Mouse (Mus musculus) stomach, embryonic 16.5 days (tissue): Measurements from ENCODE around the gene Smcp. TPM values are rescaled to one million over a fixed set of nuclear protein-coding genes. Genes with fewer than 3 reads are reported as not detected.
A peak's percentile ranks its signal among the peaks of the same experiment; 100 is the strongest.

Experiments used
- ATAC-seq: fragments of 200-750 bp; cut with Nextera tagmentation; 2 replicates; pipeline ENCODE4 v1.8.0; 2017; ENCODE audit warnings: moderate number of reproducible peaks, moderate TSS enrichment; ENCODE audit not compliant: insufficient read depth, low FRiP score
- H3K27ac ChIP-seq: fragments of 300-500 bp; sonication (generic); 2 replicates; pipeline ENCODE4 v1.5.1; 2014; ENCODE audit warnings: low read length
- H3K27me3 ChIP-seq: fragments of 300-500 bp; sonication (generic); 2 replicates; pipeline ENCODE4 v1.6.1; 2014; ENCODE audit warnings: low read length, control low read depth, mixed read lengths; ENCODE audit not compliant: control insufficient read depth, insufficient read depth
- H3K36me3 ChIP-seq: fragments of 300-500 bp; sonication (generic); 2 replicates; pipeline ENCODE4 v1.6.1; 2014; ENCODE audit warnings: low read length; ENCODE audit not compliant: control insufficient read depth, insufficient read depth
- H3K4me1 ChIP-seq: fragments of 300-500 bp; sonication (generic); 2 replicates; pipeline ENCODE4 v1.6.1; 2014; ENCODE audit warnings: low read length, control low read depth, mixed read lengths; ENCODE audit not compliant: control insufficient read depth, insufficient read depth
- H3K4me2 ChIP-seq: fragments of 300-500 bp; sonication (generic); 2 replicates; pipeline ENCODE4 v1.6.1; 2014; ENCODE audit warnings: low read depth, low read length, mixed read lengths
- H3K4me3 ChIP-seq: fragments of 300-500 bp; sonication (generic); replicated peaks from 2 replicates; pipeline ENCODE4 v1.5.1; 2014; ENCODE audit warnings: mild to moderate bottlenecking, low read length
- H3K9ac ChIP-seq: fragments of 300-500 bp; sonication (generic); 2 replicates; pipeline ENCODE4 v1.6.1; 2014; ENCODE audit warnings: low read length
- H3K9me3 ChIP-seq: fragments of 300-500 bp; sonication (generic); replicated peaks from 2 replicates; pipeline ENCODE4 v1.6.1; 2016; ENCODE audit warnings: low read length, control low read depth; ENCODE audit not compliant: control insufficient read depth
- WGBS: fragments of 180-500 bp; shearing (Covaris S2); extraction: QIAGEN DNeasy Blood & Tissue Kit; methylation state at CpG from one replicate; pipeline ENCODE4 v1.1.7; 2014; 5-methylcytosine and 5-hydroxymethylcytosine counted together
- polyA plus RNA-seq: library from polyadenylated mRNA; unstranded; fragments of >200 nt; fragmentation: Nextera tagmentation; extraction: Ambion mirVana; gene quantifications from 2 replicates; pipeline ENCODE4 v1.2.1, GENCODE M21; 2015

The Smcp gene
- polyA plus RNA-seq, 1 experiment from 2014 or later = 1.7 TPM

DNA sequence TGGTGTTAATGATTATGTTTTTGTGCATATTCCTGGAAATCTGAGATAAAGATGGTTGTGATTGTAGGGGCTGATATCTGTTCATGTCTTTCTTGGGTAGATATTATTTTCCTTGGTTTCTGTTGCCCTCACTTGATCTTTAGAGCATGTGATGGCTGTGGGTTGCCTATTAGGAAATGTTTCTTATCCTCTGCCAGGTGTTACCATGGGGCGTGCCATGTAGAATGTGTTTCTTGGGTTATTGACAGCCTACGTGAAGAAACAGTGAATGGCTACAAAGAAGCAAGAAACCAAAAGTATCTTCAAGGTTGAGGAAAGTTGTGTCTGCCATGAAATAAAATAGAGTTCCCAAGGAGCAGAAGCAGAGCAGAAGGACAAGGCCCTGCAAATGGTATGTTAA is 9.6 kb upstream of the Smcp start:
- H3K27ac ChIP-seq = no peak overlapping the region
- H3K4me3 ChIP-seq = no peak overlapping the region
- WGBS = 86% methylated on average over 2 of the region's 2 CpGs
- H3K36me3 ChIP-seq = no peaks in the 10 kb centered on the region
- H3K9ac ChIP-seq = no peak overlapping the region
- H3K9me3 ChIP-seq = no peaks in the 10 kb centered on the region
- H3K27me3 ChIP-seq = no peaks in the 10 kb centered on the region
- ATAC-seq = no peak
- H3K4me1 ChIP-seq = no peaks in the 10 kb centered on the region
- no peak overlapping the region for H3K4me2 ChIP-seq

DNA sequence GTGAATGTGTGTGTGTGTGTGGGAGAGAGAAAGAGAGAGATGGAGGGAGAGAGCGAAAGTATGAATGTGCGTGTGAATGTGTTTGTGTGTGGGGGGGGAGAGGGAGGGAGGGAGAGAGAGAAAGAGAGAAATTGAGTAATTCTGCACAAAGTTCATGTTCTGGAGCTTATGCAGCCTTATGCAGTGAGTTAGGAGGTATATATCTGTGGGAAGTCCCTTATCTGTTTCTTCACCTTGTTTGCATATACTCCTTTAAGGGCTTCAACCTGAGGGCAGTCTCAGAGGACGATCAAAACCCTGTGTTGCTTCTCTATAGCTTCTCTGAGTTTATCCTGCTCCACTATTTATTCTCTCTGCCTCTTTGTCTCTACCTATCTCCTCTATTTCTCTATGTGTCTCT is 1.6 kb downstream of the Smcp start:
- Histone ChIP-seq H3K9me3 (no peaks in the 10 kb centered on the region), H3K36me3 (no peaks in the 10 kb centered on the region), H3K4me2 (no peak overlapping the region), H3K4me1 (no peaks in the 10 kb centered on the region), H3K27me3 (no peaks in the 10 kb centered on the region), H3K27ac (no peak overlapping the region), H3K9ac (no peak overlapping the region), H3K4me3 (no peak overlapping the region)
- ATAC-seq = no peak
- 61% methylated on average over 3 of the region's 3 CpGs for WGBS

DNA sequence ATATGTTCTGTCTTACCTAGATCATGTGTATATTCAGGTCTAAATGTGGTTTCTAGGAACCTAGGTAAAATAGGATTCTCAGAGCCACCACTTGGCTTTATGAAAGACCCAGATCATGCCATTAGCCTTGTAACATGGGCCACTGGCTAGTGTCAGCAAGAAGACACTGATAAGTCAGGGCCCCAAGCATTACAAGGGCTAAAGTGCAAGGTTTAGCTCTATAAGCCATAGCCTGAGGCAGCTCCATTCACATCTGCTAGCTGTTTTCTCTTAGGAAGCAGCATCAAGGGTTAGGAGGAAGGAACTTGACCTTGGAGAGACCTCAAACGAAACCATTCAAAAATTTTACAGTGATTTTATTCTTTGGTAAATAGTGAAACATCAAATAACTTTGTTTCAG is 3.7 kb downstream of the Smcp start:
- 52% methylated on average over 1 of the region's 1 CpGs for WGBS
- ATAC-seq = no peak
- Histone ChIP-seq H3K36me3 (no peaks in the 10 kb centered on the region), H3K4me2 (no peak overlapping the region), H3K4me3 (no peak overlapping the region), H3K9me3 (no peaks in the 10 kb centered on the region), H3K27ac (no peak overlapping the region), H3K27me3 (no peaks in the 10 kb centered on the region), H3K9ac (no peak overlapping the region), H3K4me1 (no peaks in the 10 kb centered on the region)

DNA sequence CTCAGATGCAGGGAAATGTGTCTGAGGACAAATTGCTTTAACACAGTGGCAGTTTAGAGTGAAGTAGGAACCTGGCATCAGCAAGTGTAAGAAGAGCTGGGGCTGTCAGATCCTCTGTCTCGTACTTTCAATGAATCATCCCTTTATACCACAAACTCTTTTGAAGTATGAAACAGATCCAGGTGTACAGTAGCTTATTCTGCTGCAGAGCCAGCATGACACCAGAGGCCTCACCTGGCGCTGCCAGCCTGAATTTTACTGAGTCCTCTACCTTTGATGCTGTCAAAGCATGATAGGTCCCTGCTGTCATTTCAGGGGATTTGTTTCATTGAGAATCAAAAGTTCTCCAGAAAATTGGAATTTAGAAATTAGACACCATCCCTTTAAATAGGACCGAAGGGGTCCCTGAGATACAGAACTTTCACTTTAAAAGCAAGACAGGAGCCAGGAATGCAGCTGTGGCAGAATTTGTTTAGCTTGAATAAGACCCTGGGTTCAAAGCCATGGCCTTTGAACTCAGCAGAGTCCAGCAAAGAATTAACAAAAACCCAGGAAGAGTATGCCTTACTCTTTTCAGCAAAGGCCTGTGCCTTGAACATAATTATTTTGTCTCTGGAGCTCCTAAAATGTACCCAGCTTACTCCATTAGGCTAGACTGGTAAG is 5.5 kb downstream of the Smcp start:
- no peak for ATAC-seq
- 42% methylated on average over 3 of the region's 3 CpGs for WGBS

DNA sequence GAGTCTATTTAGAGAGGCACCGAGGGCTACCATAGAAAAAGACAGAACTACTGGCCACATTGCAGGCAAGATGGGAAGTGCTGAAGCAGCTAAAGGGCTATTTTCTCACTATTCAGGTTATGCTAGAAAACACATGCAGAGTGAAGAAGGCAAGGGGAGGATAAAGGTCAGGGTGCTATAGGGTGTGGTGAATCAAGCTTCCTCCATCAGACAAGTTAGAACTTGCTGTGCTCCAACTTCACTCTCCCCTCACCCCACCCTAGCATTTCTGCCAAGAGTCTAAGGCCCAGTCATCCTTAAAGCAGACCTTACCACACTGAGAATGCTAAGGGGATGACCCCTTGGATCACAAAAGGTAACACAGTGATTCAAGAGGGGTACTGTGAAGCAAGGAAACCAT is 9.3 kb downstream of the Smcp start:
- Histone ChIP-seq H3K4me2 (no peak overlapping the region), H3K4me1 (0 out of 2 replicates have a peak, but pooled peaks cover 4% of the 10 kb centered on the region), H3K4me3 (no peak overlapping the region), H3K9ac (no peak overlapping the region), H3K27ac (peak overlapping the region; percentile 69), H3K27me3 (no peaks in the 10 kb centered on the region), H3K36me3 (no peaks in the 10 kb centered on the region), H3K9me3 (no peaks in the 10 kb centered on the region)
- WGBS = 56% methylated on average over 1 of the region's 1 CpGs
- peak; percentile 75; the same call in 1 of the 2 replicates for ATAC-seq

More for the DNA sequence above, 5.5 kb downstream of the Smcp start:
- no peaks in the 10 kb centered on the region for H3K36me3 ChIP-seq
- no peak overlapping the region for H3K27ac ChIP-seq
- H3K9me3 ChIP-seq = no peaks in the 10 kb centered on the region
- no peaks in the 10 kb centered on the region for H3K27me3 ChIP-seq
- H3K4me1 ChIP-seq = 0 out of 2 replicates have a peak, but pooled peaks cover 4% of the 10 kb centered on the region
- H3K4me2 ChIP-seq = no peak overlapping the region
- H3K9ac ChIP-seq = no peak overlapping the region
- H3K4me3 ChIP-seq = no peak overlapping the region

DNA sequence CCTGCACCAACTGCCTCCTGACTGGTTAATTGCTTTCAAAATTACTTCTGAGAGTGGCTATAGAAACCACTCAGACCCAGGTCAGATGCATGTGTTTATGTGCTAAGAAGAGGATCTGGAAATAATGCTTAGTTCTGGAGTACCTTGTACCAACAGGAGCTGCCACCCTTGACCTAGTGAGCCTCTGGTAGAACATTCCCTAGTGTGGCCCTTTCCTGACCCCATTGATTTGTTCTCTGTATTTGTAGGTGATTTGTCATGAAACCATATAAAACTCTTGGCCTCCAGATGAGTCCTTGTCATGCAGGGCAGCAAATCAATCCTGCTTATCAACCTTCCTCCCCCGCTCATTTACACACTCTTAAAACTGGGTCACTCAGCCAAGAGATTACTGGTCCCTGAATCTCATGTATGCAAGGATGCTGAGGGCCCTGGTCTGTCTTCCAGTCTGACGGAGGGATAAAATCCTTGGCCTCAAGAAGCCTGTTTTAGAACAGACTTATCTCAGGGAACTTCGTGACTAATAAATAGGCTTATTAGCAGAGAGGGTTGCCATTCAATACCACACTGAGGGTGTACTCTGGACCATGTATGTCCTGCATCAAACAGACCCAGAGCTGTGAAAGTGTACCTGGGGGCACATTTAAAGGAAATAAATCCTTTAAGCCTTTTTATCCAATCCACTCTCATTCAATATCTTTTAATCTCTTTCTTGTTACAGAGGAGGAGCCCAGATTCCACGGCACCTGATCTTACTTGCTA is 10.0 kb downstream of the Smcp start:
- Histone ChIP-seq H3K27me3 (no peaks in the 10 kb centered on the region), H3K27ac (peak overlapping the region; percentile 69), H3K4me2 (no peak overlapping the region), H3K4me1 (0 out of 2 replicates have a peak, but pooled peaks cover 4% of the 10 kb centered on the region), H3K36me3 (no peaks in the 10 kb centered on the region), H3K9me3 (no peaks in the 10 kb centered on the region), H3K9ac (no peak overlapping the region), H3K4me3 (no peak overlapping the region)
- WGBS = 44% methylated on average over 4 of the region's 4 CpGs
- ATAC-seq = 0 out of 2 replicates have a peak, but pooled peaks have one; percentile 25

DNA sequence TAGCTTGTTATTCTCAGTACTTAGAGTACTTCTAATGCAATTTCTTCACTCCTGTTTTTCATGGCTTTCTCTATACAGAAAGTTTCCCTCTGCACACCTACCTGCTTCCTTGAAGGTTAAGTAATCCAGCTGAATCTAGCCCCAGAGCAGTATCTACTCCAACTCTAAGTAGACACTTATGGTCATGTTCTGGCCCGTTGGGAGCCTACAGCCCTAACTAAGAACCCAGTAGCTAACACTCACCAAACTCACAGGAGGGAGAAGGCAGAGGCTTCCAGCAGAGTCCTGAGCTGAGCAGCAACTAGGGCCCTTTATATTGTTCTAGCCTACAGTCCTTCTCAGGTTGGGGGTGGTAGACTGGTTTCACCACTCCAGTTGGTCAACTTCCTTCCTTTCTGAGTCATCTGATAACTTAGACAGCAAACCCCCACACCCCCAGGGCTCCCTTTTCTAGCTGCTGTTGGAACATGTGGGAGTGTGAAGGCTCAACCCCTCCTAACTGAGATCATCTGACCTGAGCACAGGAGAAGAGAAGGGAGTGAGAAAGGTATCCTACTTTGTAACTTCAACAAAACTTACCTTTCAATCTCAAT is 15.3 kb downstream of the Smcp start, which contains the start of gene Ivl:
Gene Ivl, minus strand, starts transcription at position 287 of the 593 bp plus-strand sequence.
- ATAC-seq = no peak
- no peaks in the 10 kb centered on the region for H3K4me1 ChIP-seq
- no peaks in the 10 kb centered on the region for H3K36me3 ChIP-seq
- H3K27ac ChIP-seq = no peak within 1 kb of the TSS
- no peaks in the 10 kb centered on the region for H3K27me3 ChIP-seq
- no peak within 1 kb of the TSS for H3K4me2 ChIP-seq
- H3K4me3 ChIP-seq = no peak within 1 kb of the TSS
- WGBS = 71% methylated on average over 1 of the region's 1 CpGs
- no peaks in the 10 kb centered on the region for H3K9me3 ChIP-seq
- no peak within 1 kb of the TSS for H3K9ac ChIP-seq

DNA sequence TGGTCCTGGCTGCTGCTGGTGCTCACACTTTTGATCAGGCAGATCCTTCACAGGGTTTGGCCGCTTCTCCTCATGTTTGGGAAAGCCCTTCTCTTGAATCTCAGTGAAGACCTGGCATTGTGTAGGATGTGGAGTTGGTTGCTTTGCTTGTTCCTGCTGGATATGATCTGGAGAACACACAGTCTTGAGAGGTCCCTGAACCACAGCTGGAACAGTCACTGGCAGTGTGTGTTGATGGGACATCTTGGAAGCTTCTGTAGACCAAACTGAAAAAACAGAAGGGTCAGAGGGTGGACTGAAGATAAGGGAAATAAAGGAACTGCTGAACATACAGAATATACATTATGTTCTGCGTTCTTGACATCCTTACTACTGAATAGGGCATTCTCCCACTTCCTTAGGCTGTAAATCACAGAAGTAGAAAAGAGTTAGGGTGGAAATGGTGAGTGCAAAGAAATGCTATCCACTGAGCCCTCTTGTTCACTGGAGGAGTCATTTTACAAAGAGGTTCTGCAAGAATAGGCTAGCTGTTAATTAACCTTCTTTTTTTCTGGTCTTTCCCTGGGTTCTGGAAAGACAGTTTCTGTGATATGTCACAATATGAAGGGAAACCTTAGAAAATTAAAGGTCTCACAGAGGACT is 16.2 kb downstream of the Smcp start:
- no peak overlapping the region for H3K4me2 ChIP-seq
- ATAC-seq = no peak
- H3K9ac ChIP-seq = no peak overlapping the region
- no peaks in the 10 kb centered on the region for H3K36me3 ChIP-seq
- H3K9me3 ChIP-seq = no peaks in the 10 kb centered on the region
- 44% methylated on average over 2 of the region's 2 CpGs for WGBS
- no peak overlapping the region for H3K27ac ChIP-seq
- H3K27me3 ChIP-seq = no peaks in the 10 kb centered on the region
- no peak overlapping the region for H3K4me3 ChIP-seq
- no peaks in the 10 kb centered on the region for H3K4me1 ChIP-seq

DNA sequence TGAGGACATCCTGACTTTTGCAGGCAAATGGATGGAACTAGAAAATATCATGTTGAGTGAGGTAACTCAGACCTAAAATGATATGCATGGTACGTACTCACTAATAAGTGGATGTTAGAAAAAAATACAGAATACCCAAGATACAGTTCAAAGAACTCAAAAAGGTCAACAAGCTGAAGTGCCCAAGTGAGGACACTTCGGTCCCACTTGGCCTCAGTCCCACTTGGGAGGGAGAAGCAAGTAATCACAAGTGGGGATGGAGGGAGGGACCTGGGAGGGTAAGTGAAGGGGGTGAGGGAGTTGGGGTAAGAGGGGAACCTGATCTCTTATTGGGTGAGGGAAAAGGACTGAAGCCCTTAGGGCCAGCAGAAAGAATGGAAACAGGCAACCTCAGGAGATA is 20.0 kb downstream of the Smcp start:
- H3K4me3 ChIP-seq = no peak overlapping the region
- no peak for ATAC-seq
- no peak overlapping the region for H3K4me2 ChIP-seq
- no peak overlapping the region for H3K27ac ChIP-seq
- no peaks in the 10 kb centered on the region for H3K36me3 ChIP-seq
- no peaks in the 10 kb centered on the region for H3K27me3 ChIP-seq
- no peaks in the 10 kb centered on the region for H3K9me3 ChIP-seq
- 88% methylated on average over 2 of the region's 2 CpGs for WGBS
- H3K4me1 ChIP-seq = no peaks in the 10 kb centered on the region
- H3K9ac ChIP-seq = no peak overlapping the region
